Mouse (Mus musculus) forebrain, embryonic 13.5 days (tissue): ENCODE data around the gene Tmem121b. TPM values are rescaled to one million over a fixed set of nuclear protein-coding genes. Genes with fewer than 3 reads are reported as not detected.
A peak's percentile ranks its signal among the peaks of the same experiment; 100 is the strongest.

Experiments
- ATAC-seq: fragments of 200-750 bp; cut with Nextera tagmentation; 2 replicates; pipeline ENCODE4 v1.8.0; 2017
- H3K27ac ChIP-seq: fragments of 300-500 bp; sonication (generic); 2 replicates; pipeline ENCODE4 v1.5.1; 2015; ENCODE audit warnings: inconsistent platforms, mild to moderate bottlenecking, moderate library complexity
- H3K27me3 ChIP-seq: fragments of 300-500 bp; sonication (generic); 2 replicates; pipeline ENCODE4 v1.6.1; 2015; ENCODE audit warnings: mild to moderate bottlenecking, inconsistent platforms
- H3K36me3 ChIP-seq: fragments of 300-500 bp; sonication (generic); 2 replicates; pipeline ENCODE4 v1.6.1; 2015; ENCODE audit warnings: mild to moderate bottlenecking, inconsistent platforms; ENCODE audit not compliant: poor library complexity, severe bottlenecking
- H3K4me1 ChIP-seq: fragments of 300-500 bp; sonication (generic); 2 replicates; pipeline ENCODE4 v1.6.1; 2015; ENCODE audit warnings: inconsistent platforms
- H3K4me2 ChIP-seq: fragments of 300-500 bp; sonication (generic); 2 replicates; pipeline ENCODE4 v1.6.1; 2015; ENCODE audit warnings: inconsistent platforms, mild to moderate bottlenecking, moderate library complexity
- H3K4me3 ChIP-seq: fragments of 300-500 bp; sonication (generic); 2 replicates; pipeline ENCODE4 v1.5.1; 2015; ENCODE audit warnings: mild to moderate bottlenecking, inconsistent platforms
- H3K9ac ChIP-seq: fragments of 300-500 bp; sonication (generic); 2 replicates; pipeline ENCODE4 v1.6.1; 2015; ENCODE audit warnings: mild to moderate bottlenecking, inconsistent platforms
- H3K9me3 ChIP-seq: fragments of 300-500 bp; sonication (generic); replicated peaks from 2 replicates; pipeline ENCODE4 v1.6.1; 2016; ENCODE audit warnings: inconsistent platforms
- whole genome bisulfite sequencing: fragments of 180-500 bp; shearing (Covaris S2); methylation state at CpG from one replicate; pipeline ENCODE4 v1.1.7; 2015; 5-methylcytosine and 5-hydroxymethylcytosine counted together
- polyA plus RNA-seq: library from polyadenylated mRNA; unstranded; fragments of >200 nt; fragmentation: Nextera tagmentation; extraction: Ambion mirVana; gene quantifications from 2 replicates; pipeline ENCODE4 v1.2.1, GENCODE M21; 2015

Gene Tmem121b
- polyA plus RNA-seq, 1 experiment from 2014 or later, result 2.0 TPM

- Histone ChIP-seq H3K27ac (no peak overlapping the region), H3K4me1 (peaks cover 43% of the 10 kb centered on the region), H3K4me2 (peak overlapping the region; percentile 81), H3K9me3 (no peaks in the 10 kb centered on the region), H3K27me3 (peaks cover 17% of the 10 kb centered on the region), H3K4me3 (peak overlapping the region; percentile 76), H3K36me3 (no peaks in the 10 kb centered on the region), H3K9ac (peak overlapping the region; percentile 87; the same call in 1 of the 2 replicates)
- no peak for ATAC-seq
- WGBS, result 38% methylated on average over 7 of the region's 7 CpGs
Measured at GRCm38 (mm10) chr6:120491064-120491463, 2.5 kb downstream of the Tmem121b start.

GRCm38 (mm10) chr6:120489461-120489860 is 4.1 kb downstream of the Tmem121b start:
- H3K27me3 ChIP-seq, result peaks cover 17% of the 10 kb centered on the region
- 72% methylated on average over 2 of the region's 2 CpGs for WGBS
- H3K4me3 ChIP-seq, result no peak overlapping the region
- no peak overlapping the region for H3K4me2 ChIP-seq
- no peak for ATAC-seq
- no peak overlapping the region for H3K9ac ChIP-seq
- H3K27ac ChIP-seq, result no peak overlapping the region
- no peaks in the 10 kb centered on the region for H3K9me3 ChIP-seq
- H3K4me1 ChIP-seq, result peaks cover 40% of the 10 kb centered on the region
- H3K36me3 ChIP-seq, result no peaks in the 10 kb centered on the region

- Histone ChIP-seq H3K4me2 (no peak overlapping the region), H3K36me3 (no peaks in the 10 kb centered on the region), H3K4me1 (peaks cover 38% of the 10 kb centered on the region), H3K9ac (no peak overlapping the region), H3K27ac (no peak overlapping the region), H3K27me3 (peaks cover 17% of the 10 kb centered on the region), H3K4me3 (no peak overlapping the region), H3K9me3 (no peaks in the 10 kb centered on the region)
- no peak for ATAC-seq
- 78% methylated on average over 3 of the region's 3 CpGs for WGBS
Measured at GRCm38 (mm10) chr6:120488647-120489046, 5.0 kb downstream of the Tmem121b start.

GRCm38 (mm10) chr6:120486051-120486510 is 7.5 kb downstream of the Tmem121b start:
- 76% methylated on average over 8 of the region's 8 CpGs for WGBS
- ATAC-seq, result no peak

GRCm38 (mm10) chr6:120485038-120485437 is 8.6 kb downstream of the Tmem121b start:
- no peak overlapping the region for H3K27ac ChIP-seq
- no peak overlapping the region for H3K4me2 ChIP-seq
- peaks cover 11% of the 10 kb centered on the region; the same call in 1 of the 2 replicates for H3K36me3 ChIP-seq
- H3K9ac ChIP-seq, result no peak overlapping the region
- no peaks in the 10 kb centered on the region for H3K27me3 ChIP-seq
- no peaks in the 10 kb centered on the region for H3K9me3 ChIP-seq
- peaks cover 9% of the 10 kb centered on the region for H3K4me1 ChIP-seq
- no peak overlapping the region for H3K4me3 ChIP-seq
- WGBS, result 70% methylated on average over 3 of the region's 3 CpGs
- no peak for ATAC-seq

More at GRCm38 (mm10) chr6:120486051-120486510, 7.5 kb downstream of the Tmem121b start:
- no peak overlapping the region for H3K27ac ChIP-seq
- no peak overlapping the region for H3K4me3 ChIP-seq
- H3K4me2 ChIP-seq, result no peak overlapping the region
- H3K9me3 ChIP-seq, result no peaks in the 10 kb centered on the region
- H3K27me3 ChIP-seq, result no peaks in the 10 kb centered on the region
- peaks cover 7% of the 10 kb centered on the region; the same call in 1 of the 2 replicates for H3K36me3 ChIP-seq
- H3K4me1 ChIP-seq, result peaks cover 19% of the 10 kb centered on the region
- H3K9ac ChIP-seq, result no peak overlapping the region

GRCm38 (mm10) chr6:120483211-120483626 is 10.4 kb downstream of the Tmem121b start:
- Histone ChIP-seq H3K4me2 (no peak overlapping the region), H3K9me3 (no peaks in the 10 kb centered on the region), H3K27me3 (no peaks in the 10 kb centered on the region), H3K9ac (peak overlapping the region; percentile 21; the same call in 1 of the 2 replicates), H3K4me1 (0 out of 2 replicates have a peak, but pooled peaks cover 3% of the 10 kb centered on the region), H3K36me3 (peaks cover 11% of the 10 kb centered on the region; the same call in 1 of the 2 replicates), H3K27ac (no peak overlapping the region), H3K4me3 (no peak overlapping the region)
- no peak for ATAC-seq
- 42% methylated on average over 8 of the region's 8 CpGs for WGBS

GRCm38 (mm10) chr6:120482756-120483155 is 10.9 kb downstream of the Tmem121b start:
- Histone ChIP-seq H3K9ac (peak overlapping the region; percentile 21; the same call in 1 of the 2 replicates), H3K4me1 (0 out of 2 replicates have a peak, but pooled peaks cover 3% of the 10 kb centered on the region), H3K4me2 (no peak overlapping the region), H3K36me3 (peaks cover 11% of the 10 kb centered on the region; the same call in 1 of the 2 replicates), H3K4me3 (no peak overlapping the region), H3K27ac (no peak overlapping the region), H3K9me3 (no peaks in the 10 kb centered on the region), H3K27me3 (no peaks in the 10 kb centered on the region)
- WGBS, result 35% methylated on average over 6 of the region's 6 CpGs
- ATAC-seq, result no peak

GRCm38 (mm10) chr6:120482021-120482420 is 11.6 kb downstream of the Tmem121b start:
- no peak overlapping the region for H3K27ac ChIP-seq
- 0 out of 2 replicates have a peak, but pooled peaks cover 3% of the 10 kb centered on the region for H3K4me1 ChIP-seq
- H3K9ac ChIP-seq, result no peak overlapping the region
- no peak overlapping the region for H3K4me3 ChIP-seq
- no peaks in the 10 kb centered on the region for H3K27me3 ChIP-seq
- H3K9me3 ChIP-seq, result no peaks in the 10 kb centered on the region
- 92% methylated on average over 14 of the region's 14 CpGs for WGBS
- H3K4me2 ChIP-seq, result no peak overlapping the region
- H3K36me3 ChIP-seq, result peaks cover 11% of the 10 kb centered on the region; the same call in 1 of the 2 replicates
- ATAC-seq, result no peak

- Histone ChIP-seq H3K9ac (no peak overlapping the region), H3K4me3 (no peak overlapping the region), H3K36me3 (peaks cover 11% of the 10 kb centered on the region; the same call in 1 of the 2 replicates), H3K9me3 (no peaks in the 10 kb centered on the region), H3K4me2 (no peak overlapping the region), H3K4me1 (0 out of 2 replicates have a peak, but pooled peaks cover 3% of the 10 kb centered on the region), H3K27ac (no peak overlapping the region), H3K27me3 (no peaks in the 10 kb centered on the region)
- 91% methylated on average over 6 of the region's 6 CpGs for WGBS
- ATAC-seq, result no peak; the same call in 1 of the 2 replicates
Measured at GRCm38 (mm10) chr6:120481538-120481937, 12.1 kb downstream of the Tmem121b start.

- Histone ChIP-seq H3K4me3 (no peak overlapping the region), H3K27me3 (no peaks in the 10 kb centered on the region), H3K9me3 (no peaks in the 10 kb centered on the region), H3K4me2 (no peak overlapping the region), H3K4me1 (0 out of 2 replicates have a peak, but pooled peaks cover 3% of the 10 kb centered on the region), H3K36me3 (peaks cover 11% of the 10 kb centered on the region; the same call in 1 of the 2 replicates), H3K9ac (no peak overlapping the region), H3K27ac (no peak overlapping the region)
- 97% methylated on average over 5 of the region's 5 CpGs for WGBS
- no peak for ATAC-seq
Measured at GRCm38 (mm10) chr6:120480361-120480760, 13.2 kb downstream of the Tmem121b start.

- 0 out of 2 replicates have a peak, but pooled peaks cover 3% of the 10 kb centered on the region for H3K4me1 ChIP-seq
- H3K36me3 ChIP-seq, result peaks cover 11% of the 10 kb centered on the region; the same call in 1 of the 2 replicates
- no peak overlapping the region for H3K4me3 ChIP-seq
- no peak for ATAC-seq
- no peak overlapping the region for H3K27ac ChIP-seq
- whole genome bisulfite sequencing, result 98% methylated on average over 2 of the region's 2 CpGs
- H3K27me3 ChIP-seq, result no peaks in the 10 kb centered on the region
- no peak overlapping the region for H3K4me2 ChIP-seq
- no peaks in the 10 kb centered on the region for H3K9me3 ChIP-seq
- H3K9ac ChIP-seq, result no peak overlapping the region
Measured at GRCm38 (mm10) chr6:120479302-120479701, 14.3 kb downstream of the Tmem121b start.

- H3K36me3 ChIP-seq, result no peaks in the 10 kb centered on the region
- no peak overlapping the region for H3K27ac ChIP-seq
- 82% methylated on average over 8 of the region's 8 CpGs for WGBS
- no peaks in the 10 kb centered on the region for H3K27me3 ChIP-seq
- no peak overlapping the region for H3K4me2 ChIP-seq
- H3K4me3 ChIP-seq, result no peak overlapping the region
- no peak overlapping the region for H3K9ac ChIP-seq
- no peaks in the 10 kb centered on the region for H3K9me3 ChIP-seq
- no peak for ATAC-seq
- peaks cover 28% of the 10 kb centered on the region for H3K4me1 ChIP-seq
Measured at GRCm38 (mm10) chr6:120475288-120475687, 18.3 kb downstream of the Tmem121b start.
